Mouse (Mus musculus): ENCODE measurements around the gene Morn5.

The Morn5 gene

GRCm38 (mm10) chr2:36104956-36105741 is 55.9 kb downstream of the Morn5 start, which contains the start of gene Lhx6:
Lhx6 (minus strand) TSS chr2:36105408.
- DNase-seq: no peak

GRCm38 (mm10) chr2:36108615-36109014 is 59.4 kb downstream of the Morn5 start:
- no peak for DNase-seq

- DNase-seq: no peak
Measured at GRCm38 (mm10) chr2:36112632-36113031, 63.4 kb downstream of the Morn5 start.

GRCm38 (mm10) chr2:36126795-36127429 is 77.7 kb downstream of the Morn5 start:
- no peak for DNase-seq

GRCm38 (mm10) chr2:36127973-36128372 is 78.7 kb downstream of the Morn5 start:
- no peak for DNase-seq

GRCm38 (mm10) chr2:36129051-36129450 is 79.8 kb downstream of the Morn5 start:
- no peak for DNase-seq
